Mouse (Mus musculus) brain, embryonic 14.5 days (tissue): Measurements from ENCODE around the gene Chd3.

Experiments used
- CTCF ChIP-seq: fragments of 200-500 bp; IDR thresholded peaks from 2 replicates; pipeline ENCODE4 v1.5.1; 2012; ENCODE audit warnings: inconsistent platforms, mild to moderate bottlenecking, moderate library complexity, borderline replicate concordance; ENCODE audit not compliant: insufficient read depth, insufficient read length; ENCODE audit errors: extremely low read depth
- POLR2A ChIP-seq: fragments of 200-500 bp; IDR thresholded peaks from 2 replicates; pipeline ENCODE4 v1.6.1; 2012; ENCODE audit warnings: mild to moderate bottlenecking, inconsistent platforms, borderline replicate concordance; ENCODE audit not compliant: poor library complexity, insufficient read depth, insufficient read length, severe bottlenecking; ENCODE audit errors: extremely low read depth

GRCm38 (mm10) chr11:69414421-69415326 lies 45.5 kb upstream of the Chd3 start:
- TF ChIP-seq CTCF (no peak), POLR2A (no peak)
